Mouse (Mus musculus) inflammation-experienced regulatory T-cells, adult 16 weeks (primary cell): ENCODE results near the gene Washc2. TPM values are rescaled to one million over a fixed set of nuclear protein-coding genes. Genes with fewer than 3 reads are reported as not detected.

Experiments
- polyA plus RNA-seq: library from polyadenylated mRNA; unstranded; fragments of 100-300 nt; shearing (Covaris generic); gene quantifications from one replicate; pipeline ENCODE4 v1.2.1, GENCODE M21; 2017

Washc2 gene
- polyA plus RNA-seq: 102 TPM

GRCm38 (mm10) chr6:116207729-116208534 is at the start of gene Washc2:
Gene Washc2 (plus strand): TSS chr6:116208038.

GRCm38 (mm10) chr6:116193394-116194393 is 14.1 kb upstream of the Washc2 start, which contains the start of gene Tmcc1:
Gene Tmcc1 (minus strand): TSS chr6:116193486.

GRCm38 (mm10) chr6:116264018-116264651 is 56.3 kb downstream of the Washc2 start, which contains the start of gene Zfand4:
Gene Zfand4 (plus strand): TSS chr6:116264222.

Other genes starting within 250 kb of the Washc2 start
- 3.2 TPM for gene Plxnd1, start 213.0 kb upstream of the Washc2 start, polyA plus RNA-seq
- 10.0 TPM for gene Tmcc1, start 14.6 kb upstream of the Washc2 start, polyA plus RNA-seq
- 1.7 TPM for gene Zfand4, start 56.2 kb downstream of the Washc2 start, polyA plus RNA-seq
- gene March8, start 130.0 kb downstream of the Washc2 start, polyA plus RNA-seq: 0.50 TPM